Mouse (Mus musculus) forebrain, embryonic 16.5 days (tissue): ENCODE measurements at regions not wholly inside any gene's neighbourhood (a gene's known extent, or its start where the extent isn't known, plus 50 kb on each side); places are given as distances from the start of the nearest gene placed in this dataset.

Experiments
- ATAC-seq: fragments of 200-750 bp; cut with Nextera tagmentation; 2 replicates; pipeline ENCODE4 v1.8.0; 2017; ENCODE audit warnings: mild to moderate bottlenecking, moderate library complexity
- H3K27ac ChIP-seq: fragments of 300-500 bp; sonication (generic); 2 replicates; pipeline ENCODE4 v1.5.1; 2014; ENCODE audit warnings: low read length, control low read depth
- H3K27me3 ChIP-seq: fragments of 300-500 bp; sonication (generic); replicated peaks from 2 replicates; pipeline ENCODE4 v1.6.1; 2014; ENCODE audit warnings: low read length; ENCODE audit not compliant: control insufficient read depth, insufficient read depth
- H3K36me3 ChIP-seq: fragments of 300-500 bp; sonication (generic); 2 replicates; pipeline ENCODE4 v1.6.1; 2014; ENCODE audit not compliant: control insufficient read depth, insufficient read depth
- H3K4me1 ChIP-seq: fragments of 300-500 bp; sonication (generic); replicated peaks from 2 replicates; pipeline ENCODE4 v1.6.1; 2014; ENCODE audit warnings: low read length; ENCODE audit not compliant: control insufficient read depth, insufficient read depth
- H3K4me2 ChIP-seq: fragments of 300-500 bp; sonication (generic); 2 replicates; pipeline ENCODE4 v1.6.1; 2014; ENCODE audit warnings: mild to moderate bottlenecking, low read length, control low read depth
- H3K4me3 ChIP-seq: fragments of 300-500 bp; sonication (generic); replicated peaks from 2 replicates; pipeline ENCODE4 v1.5.1; 2014; ENCODE audit warnings: mild to moderate bottlenecking, low read length, control low read depth
- H3K9ac ChIP-seq: fragments of 300-500 bp; sonication (generic); replicated peaks from 2 replicates; pipeline ENCODE4 v1.6.1; 2014; ENCODE audit warnings: low read depth, low read length, control low read depth
- H3K9me3 ChIP-seq: fragments of 300-500 bp; sonication (generic); 2 replicates; pipeline ENCODE4 v1.6.1; 2016; ENCODE audit warnings: low read length; ENCODE audit not compliant: control insufficient read depth
- WGBS: fragments of 180-500 bp; shearing (Covaris S2); extraction: QIAGEN DNeasy Blood & Tissue Kit; methylation state at CpG from one replicate; pipeline ENCODE4 v1.1.7; 2014; 5-methylcytosine and 5-hydroxymethylcytosine counted together

GRCm38 (mm10) chr13:44469675-44470074 lies 259.6 kb upstream of the Jarid2 start:
- Histone ChIP-seq H3K27ac (no peak overlapping the region), H3K9me3 (no peaks in the 10 kb centered on the region), H3K4me3 (no peak overlapping the region), H3K4me1 (peaks cover 3% of the 10 kb centered on the region), H3K9ac (no peak overlapping the region), H3K36me3 (no peaks in the 10 kb centered on the region), H3K4me2 (no peak overlapping the region), H3K27me3 (no peaks in the 10 kb centered on the region)
- no peak for ATAC-seq
- 91% methylated on average over 6 of the region's 6 CpGs for WGBS

DNA sequence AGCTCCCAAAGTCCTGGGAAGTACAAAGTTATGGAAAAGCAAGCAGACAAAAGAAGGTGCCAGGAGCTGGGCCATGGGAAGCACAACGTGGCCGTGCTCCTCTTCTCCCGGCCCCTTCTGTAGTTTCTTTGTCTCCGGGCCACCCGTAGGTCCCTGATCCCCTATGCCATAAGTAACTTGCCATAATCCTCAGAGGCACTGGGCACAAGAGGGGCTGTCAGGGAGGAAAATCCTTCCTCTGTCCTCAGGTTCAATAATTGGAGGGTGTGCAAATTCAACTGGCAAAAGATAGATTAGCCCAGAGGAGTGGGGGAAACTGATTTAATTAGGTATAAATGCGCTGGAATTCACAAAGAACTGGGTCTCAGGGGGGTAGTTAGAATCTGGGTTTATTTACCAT lies 256.1 kb upstream of the Jarid2 start:
- H3K4me3 ChIP-seq, result no peak overlapping the region
- whole genome bisulfite sequencing, result under 1% methylated on average over 6 of the region's 6 CpGs
- no peaks in the 10 kb centered on the region for H3K27me3 ChIP-seq
- no peaks in the 10 kb centered on the region for H3K36me3 ChIP-seq
- no peaks in the 10 kb centered on the region for H3K9me3 ChIP-seq
- peaks cover 3% of the 10 kb centered on the region for H3K4me1 ChIP-seq
- no peak for ATAC-seq
- no peak overlapping the region for H3K4me2 ChIP-seq
- no peak overlapping the region for H3K9ac ChIP-seq
- H3K27ac ChIP-seq, result no peak overlapping the region

- WGBS, result 26% methylated on average over 8 of the region's 8 CpGs
- Histone ChIP-seq H3K4me3 (no peak overlapping the region), H3K4me2 (no peak overlapping the region), H3K36me3 (no peaks in the 10 kb centered on the region), H3K4me1 (peaks cover 3% of the 10 kb centered on the region), H3K27ac (no peak overlapping the region), H3K27me3 (no peaks in the 10 kb centered on the region), H3K9ac (no peak overlapping the region), H3K9me3 (no peaks in the 10 kb centered on the region)
- no peak for ATAC-seq
These were observed 252.4 kb upstream of the Jarid2 start for GRCm38 (mm10) chr13:44476901-44477300.

DNA sequence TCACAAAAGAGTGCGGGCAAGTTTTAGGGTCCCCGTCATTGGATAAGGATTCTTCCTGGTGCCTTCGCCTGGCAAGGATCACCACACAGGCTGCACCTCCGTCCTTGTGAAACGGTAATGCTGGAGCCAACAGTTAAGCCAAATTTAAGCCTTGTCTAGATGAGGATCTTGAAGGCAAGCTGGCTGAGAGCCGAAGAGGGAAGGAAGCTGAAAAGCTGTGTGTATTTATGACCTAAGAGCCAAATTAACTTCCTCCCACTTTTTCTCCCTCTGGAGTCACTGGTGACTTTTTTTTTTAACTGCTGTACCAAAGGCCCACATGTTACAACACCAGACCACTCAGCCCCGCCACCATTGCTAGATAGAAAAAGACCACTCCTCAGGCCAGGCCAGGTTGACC lies 249.1 kb upstream of the Jarid2 start:
- no peaks in the 10 kb centered on the region for H3K27me3 ChIP-seq
- no peak overlapping the region for H3K9ac ChIP-seq
- H3K4me1 ChIP-seq, result peaks cover 7% of the 10 kb centered on the region; the same call in 1 of the 2 replicates
- H3K36me3 ChIP-seq, result no peaks in the 10 kb centered on the region
- no peak overlapping the region for H3K4me2 ChIP-seq
- H3K4me3 ChIP-seq, result no peak overlapping the region
- ATAC-seq, result no peak
- WGBS, result 91% methylated on average over 7 of the region's 7 CpGs
- no peaks in the 10 kb centered on the region for H3K9me3 ChIP-seq
- no peak overlapping the region for H3K27ac ChIP-seq

- ATAC-seq, result no peak
- WGBS, result 90% methylated on average over 7 of the region's 7 CpGs
These were observed 246.6 kb upstream of the Jarid2 start for GRCm38 (mm10) chr13:44482661-44483060.

DNA sequence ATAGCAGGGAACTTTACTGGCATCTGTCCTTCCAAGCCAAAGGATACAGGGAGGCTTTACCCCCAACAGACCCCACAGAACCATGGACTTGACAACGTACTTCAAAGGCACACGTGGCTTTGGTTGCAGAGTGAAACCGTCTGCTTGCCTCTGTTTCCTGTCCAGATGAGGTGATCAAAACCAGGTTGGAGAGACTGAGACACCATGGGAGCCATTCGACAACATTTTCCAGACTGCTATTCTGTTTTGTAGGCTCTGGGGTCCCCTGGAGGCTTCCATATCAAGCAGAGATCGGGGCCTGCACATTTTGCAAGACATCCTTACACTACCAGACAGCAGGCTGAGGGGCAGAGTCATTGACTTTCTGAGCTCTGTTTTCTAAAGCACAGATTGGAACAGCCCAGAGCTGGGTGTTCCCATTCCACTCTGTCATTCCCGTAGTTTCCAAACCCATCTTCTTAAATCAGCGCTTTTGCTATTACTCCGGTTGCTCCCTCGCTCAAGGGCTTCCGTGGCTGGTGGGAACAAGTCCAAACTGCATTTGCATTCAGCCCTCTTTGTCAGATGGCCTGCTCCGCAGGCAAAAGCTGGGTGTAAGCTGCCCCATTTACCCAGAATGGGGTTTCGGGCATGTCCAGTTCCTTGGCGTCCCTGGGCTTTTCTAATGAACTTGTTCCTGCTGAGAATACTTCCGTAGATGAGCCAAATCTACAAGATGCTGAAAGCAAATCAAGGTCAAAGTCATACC lies 244.5 kb upstream of the Jarid2 start:
- H3K4me1 ChIP-seq, result peaks cover 7% of the 10 kb centered on the region; the same call in 1 of the 2 replicates
- no peak overlapping the region for H3K4me2 ChIP-seq
- H3K27ac ChIP-seq, result no peak overlapping the region
- H3K9ac ChIP-seq, result no peak overlapping the region
- no peak for ATAC-seq
- no peaks in the 10 kb centered on the region for H3K27me3 ChIP-seq
- no peak overlapping the region for H3K4me3 ChIP-seq
- H3K9me3 ChIP-seq, result no peaks in the 10 kb centered on the region
- no peaks in the 10 kb centered on the region for H3K36me3 ChIP-seq
- 58% methylated on average over 14 of the region's 14 CpGs for WGBS

More at GRCm38 (mm10) chr13:44482661-44483060, 246.6 kb upstream of the Jarid2 start:
- Histone ChIP-seq H3K4me3 (no peak overlapping the region), H3K9ac (no peak overlapping the region), H3K36me3 (no peaks in the 10 kb centered on the region), H3K27me3 (no peaks in the 10 kb centered on the region), H3K9me3 (no peaks in the 10 kb centered on the region), H3K27ac (no peak overlapping the region), H3K4me2 (no peak overlapping the region), H3K4me1 (peaks cover 7% of the 10 kb centered on the region; the same call in 1 of the 2 replicates)

- Histone ChIP-seq H3K36me3 (no peaks in the 10 kb centered on the region), H3K4me2 (no peak overlapping the region), H3K9ac (no peak overlapping the region), H3K27ac (no peak overlapping the region), H3K4me1 (no peaks in the 10 kb centered on the region), H3K27me3 (no peaks in the 10 kb centered on the region), H3K9me3 (no peaks in the 10 kb centered on the region), H3K4me3 (no peak overlapping the region)
- WGBS, result 64% methylated on average over 4 of the region's 4 CpGs
- no peak for ATAC-seq
These were observed 238.3 kb upstream of the Jarid2 start for GRCm38 (mm10) chr13:44490935-44491465.

DNA sequence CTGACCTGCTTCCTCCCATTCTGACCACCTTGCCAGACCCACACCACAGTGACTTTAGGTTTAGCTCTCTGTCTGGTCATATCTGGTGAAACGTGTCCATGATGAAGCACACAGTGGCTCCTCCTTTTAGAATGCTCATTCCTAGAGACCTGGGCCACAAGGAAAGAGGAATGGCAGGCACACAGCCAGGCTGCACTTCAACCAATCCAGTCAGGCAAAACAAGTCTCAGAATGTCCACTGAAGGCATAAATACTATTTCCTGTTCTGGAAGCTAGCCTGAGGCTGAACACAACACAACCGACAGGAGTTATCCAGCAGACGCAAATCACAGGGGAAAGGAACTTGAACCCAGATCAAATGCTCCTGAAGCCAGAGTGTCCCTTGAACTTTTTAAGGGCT lies 235.4 kb upstream of the Jarid2 start:
- H3K4me1 ChIP-seq, result peaks cover 3% of the 10 kb centered on the region; the same call in 1 of the 2 replicates
- H3K4me2 ChIP-seq, result no peak overlapping the region
- no peaks in the 10 kb centered on the region for H3K36me3 ChIP-seq
- WGBS, result 81% methylated on average over 3 of the region's 3 CpGs
- H3K27ac ChIP-seq, result no peak overlapping the region
- H3K27me3 ChIP-seq, result no peaks in the 10 kb centered on the region
- no peak overlapping the region for H3K9ac ChIP-seq
- no peak for ATAC-seq
- no peak overlapping the region for H3K4me3 ChIP-seq
- no peaks in the 10 kb centered on the region for H3K9me3 ChIP-seq

GRCm38 (mm10) chr13:44495450-44495849 lies 233.8 kb upstream of the Jarid2 start:
- H3K27ac ChIP-seq, result no peak overlapping the region
- no peak overlapping the region for H3K9ac ChIP-seq
- WGBS, result 84% methylated on average over 10 of the region's 10 CpGs
- no peaks in the 10 kb centered on the region for H3K9me3 ChIP-seq
- no peak overlapping the region for H3K4me3 ChIP-seq
- peaks cover 3% of the 10 kb centered on the region; the same call in 1 of the 2 replicates for H3K4me1 ChIP-seq
- no peak for ATAC-seq
- no peaks in the 10 kb centered on the region for H3K36me3 ChIP-seq
- H3K27me3 ChIP-seq, result no peaks in the 10 kb centered on the region
- H3K4me2 ChIP-seq, result no peak overlapping the region
